Mouse (Mus musculus) ES-E14 (cell line): ENCODE measurements at regions not wholly inside any gene's neighbourhood (a gene's known extent, or its start where the extent isn't known, plus 50 kb on each side); places are given as distances from the start of the nearest gene placed in this dataset.

Experiments
- DNase-seq: peaks from one replicate; pipeline ENCODE4 v3.0.0-alpha.2; 2013; ENCODE audit warnings: low read depth, low spot score
- H3K27ac ChIP-seq: 2 replicates; pipeline ENCODE4 v1.5.1; 2012; ENCODE audit warnings: low read depth, mild to moderate bottlenecking, low read length, moderate library complexity, mixed read lengths; ENCODE audit not compliant: poor library complexity, insufficient read depth, severe bottlenecking
- H3K36me3 ChIP-seq: 2 replicates; pipeline ENCODE4 v1.6.1; 2012; ENCODE audit warnings: mild to moderate bottlenecking, low read length, moderate library complexity, mixed read lengths; ENCODE audit not compliant: control insufficient read depth, poor library complexity, insufficient read depth, severe bottlenecking
- H3K4me1 ChIP-seq, 2 experiments: fragments of 150-350 bp in 1 of 2; sonication (generic) in 1 of 2; 2 replicates each; pipeline ENCODE4 v1.6.1; 2012; ENCODE audit warnings: low read length in 2 of 2, mild to moderate bottlenecking in 1 of 2, mixed read lengths in 1 of 2; ENCODE audit not compliant: control insufficient read depth in 2 of 2, insufficient read depth in 2 of 2, poor library complexity in 1 of 2
- H3K4me3 ChIP-seq, 2 experiments: fragments of 150-350 bp in 1 of 2; sonication (generic) in 1 of 2; 2 replicates each; pipeline ENCODE4 v1.5.1; 2012; ENCODE audit warnings: low read length in 2 of 2, low read depth in 1 of 2, mild to moderate bottlenecking in 1 of 2, mixed read lengths in 1 of 2; ENCODE audit not compliant: insufficient read depth in 1 of 2, poor library complexity in 1 of 2, severe bottlenecking in 1 of 2
- H3K9ac ChIP-seq: 2 replicates; pipeline ENCODE4 v1.6.1; 2012; ENCODE audit warnings: low read depth, mild to moderate bottlenecking, low read length, mixed read lengths; ENCODE audit not compliant: poor library complexity, insufficient read depth, severe bottlenecking
- H3K9me3 ChIP-seq: fragments of 150-350 bp; sonication (generic); 2 replicates; pipeline ENCODE4 v1.6.1; 2012; ENCODE audit warnings: low read depth, mild to moderate bottlenecking, low read length; ENCODE audit not compliant: control insufficient read depth, insufficient read depth
- CHD2 ChIP-seq: IDR thresholded peaks from 2 replicates; pipeline ENCODE4 v1.6.1; 2014; ENCODE audit warnings: mild to moderate bottlenecking, low read depth, low read length, inconsistent platforms
- HCFC1 ChIP-seq: IDR thresholded peaks from 2 replicates; pipeline ENCODE4 v1.6.1; 2012; ENCODE audit warnings: low read length, inconsistent platforms, borderline replicate concordance; ENCODE audit not compliant: insufficient read depth
- MAFK ChIP-seq: IDR thresholded peaks from 2 replicates; pipeline ENCODE4 v1.6.1; 2014; ENCODE audit warnings: mild to moderate bottlenecking, low read depth, low read length, inconsistent platforms; ENCODE audit not compliant: insufficient read depth
- ZC3H11A ChIP-seq: IDR thresholded peaks from 2 replicates; pipeline ENCODE4 v1.6.1; 2012; ENCODE audit warnings: low read depth, mild to moderate bottlenecking, inconsistent platforms, low read length, borderline replicate concordance
- ZNF384 ChIP-seq: IDR thresholded peaks from 2 replicates; pipeline ENCODE4 v1.6.1; 2012; ENCODE audit warnings: low read depth, low read length, inconsistent platforms
- in situ Hi-C, 2 experiments: fragments of 600-800 bp; cut with MboI; formaldehyde crosslinking; loops; one replicate each; pipeline ENCODE4 v1.15.1; 2025; ENCODE audit warnings: low sequenced_read_pairs in 2 of 2, inconsistent platforms in 1 of 2; ENCODE audit not compliant: unreplicated experiment in 2 of 2

DNA sequence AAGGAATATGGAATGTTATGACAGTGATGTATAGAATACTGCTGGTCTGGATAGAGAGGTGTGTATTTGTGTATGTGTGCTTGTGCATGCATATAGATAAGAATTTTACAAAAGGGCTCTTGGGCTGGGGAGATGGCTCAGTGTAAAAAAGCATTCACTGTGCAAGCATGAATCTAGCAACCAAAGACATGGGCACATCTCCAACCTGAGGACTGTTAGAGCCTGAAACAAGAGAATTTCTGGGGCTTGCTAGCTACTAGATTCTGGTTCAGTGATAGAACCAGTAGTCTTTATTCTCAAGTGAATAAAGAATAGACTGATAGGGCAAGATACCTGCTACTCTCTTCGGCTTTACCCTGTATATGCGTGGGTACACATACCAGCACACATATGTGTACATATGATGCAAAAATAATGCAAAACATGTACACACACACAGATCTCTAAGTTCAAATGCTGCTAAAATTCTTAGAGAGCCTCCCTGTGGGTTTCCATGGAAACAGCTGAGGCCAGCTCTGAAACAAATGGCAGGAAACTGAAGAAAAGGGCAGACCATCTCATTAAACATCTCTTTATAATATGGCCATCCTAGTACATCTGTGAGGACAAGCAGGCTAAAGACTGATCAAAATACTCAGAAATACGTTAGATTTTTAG is 166.8 kb upstream of the Ddx18 start:
- Histone ChIP-seq H3K9me3 (no peaks in the 10 kb centered on the region), H3K9ac (no peak overlapping the region), H3K4me3 (no peak overlapping the region), H3K4me1 (no peaks in the 10 kb centered on the region), H3K27ac (no peak overlapping the region), H3K36me3 (no peaks in the 10 kb centered on the region)
- TF ChIP-seq MAFK (no peak), HCFC1 (no peak), ZNF384 (no peak), CHD2 (no peak), ZC3H11A (no peak)
- in situ Hi-C loops: no loop called here
- no peak for DNase-seq

DNA sequence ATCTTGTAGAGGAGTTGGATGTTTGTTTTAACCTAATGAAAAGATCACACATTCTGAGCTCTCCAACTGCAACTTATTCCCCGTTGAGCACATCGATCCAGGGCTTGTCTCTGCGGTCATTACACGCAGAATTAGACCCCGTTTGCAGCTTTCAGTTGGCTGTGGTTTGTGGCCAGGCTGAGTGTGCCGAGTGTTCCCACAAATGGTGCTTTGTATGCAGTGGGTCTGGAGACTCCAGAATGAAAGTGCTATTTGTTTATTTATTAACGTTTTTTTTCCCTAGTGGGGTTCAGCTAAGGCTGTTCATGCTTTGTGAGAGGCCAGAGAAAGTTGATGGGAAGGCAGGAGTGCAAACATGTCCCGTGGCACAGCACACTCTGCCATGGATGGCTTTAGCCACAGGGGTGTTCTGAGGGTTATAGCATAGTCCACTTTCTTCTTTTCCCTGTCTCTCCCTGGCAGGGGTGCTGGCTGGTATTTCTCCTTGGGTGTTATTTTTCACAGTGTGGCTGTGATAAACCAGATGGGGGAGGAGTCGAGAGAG is 141.6 kb upstream of the Ddx18 start:
- Histone ChIP-seq H3K9me3 (no peaks in the 10 kb centered on the region), H3K4me1 (no peaks in the 10 kb centered on the region), H3K9ac (no peak overlapping the region), H3K27ac (no peak overlapping the region), H3K4me3 (no peak overlapping the region), H3K36me3 (no peaks in the 10 kb centered on the region)
- no peak for DNase-seq
- in situ Hi-C loops: no loop called here
- TF ChIP-seq ZNF384 (no peak), ZC3H11A (no peak), CHD2 (no peak), MAFK (no peak), HCFC1 (no peak)

DNA sequence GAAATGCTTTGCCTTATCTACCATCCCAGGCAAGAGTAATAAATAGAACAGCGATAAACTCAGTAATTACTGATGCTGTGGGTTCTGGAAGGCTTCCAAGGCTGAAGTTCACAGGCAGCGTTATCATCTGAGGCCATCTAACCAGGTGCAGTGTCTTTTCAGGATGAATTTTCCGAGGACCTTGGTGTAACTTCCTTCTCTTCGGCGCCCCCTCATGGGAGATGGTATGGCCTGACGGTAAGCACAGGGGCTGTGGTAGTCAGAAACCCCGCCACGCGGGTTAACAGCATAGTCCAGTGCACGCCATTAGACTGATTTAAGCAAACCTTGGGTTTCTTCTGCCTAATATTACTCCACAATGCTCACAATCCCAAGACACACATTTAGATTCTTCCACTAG is 140.5 kb upstream of the Ddx18 start:
- H3K36me3 ChIP-seq: no peaks in the 10 kb centered on the region
- H3K4me3 ChIP-seq: no peak overlapping the region
- no peaks in the 10 kb centered on the region for H3K4me1 ChIP-seq
- no peak overlapping the region for H3K9ac ChIP-seq
- in situ Hi-C loops: no loop called here
- no peaks in the 10 kb centered on the region for H3K9me3 ChIP-seq
- TF ChIP-seq HCFC1: no peak
- no peak for TF ChIP-seq CHD2
- TF ChIP-seq ZC3H11A: no peak
- TF ChIP-seq ZNF384: no peak
- TF ChIP-seq MAFK: no peak
- H3K27ac ChIP-seq: no peak overlapping the region
- peak; percentile 26 for DNase-seq

DNA sequence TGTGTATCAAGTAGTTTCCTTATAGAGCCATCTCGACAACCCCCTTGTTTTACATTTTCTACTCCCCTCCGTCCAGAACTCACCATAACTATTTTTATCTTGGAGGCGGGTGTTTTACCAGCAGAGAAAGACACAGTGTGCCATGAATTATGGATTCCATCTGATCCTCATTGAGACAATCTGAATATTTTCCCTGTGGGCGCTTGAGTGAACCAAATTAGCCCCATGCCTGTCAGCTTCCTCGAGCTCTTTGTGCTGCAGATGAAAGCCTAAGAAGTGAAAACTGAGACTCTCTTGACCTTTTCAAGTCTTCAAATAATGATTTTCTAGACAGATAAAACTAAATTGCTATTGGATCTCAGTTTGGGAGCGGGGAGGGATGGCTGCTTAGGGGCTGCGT is 134.0 kb upstream of the Ddx18 start:
- H3K4me1 ChIP-seq: no peaks in the 10 kb centered on the region
- in situ Hi-C loops: no loop called here
- H3K9ac ChIP-seq: no peak overlapping the region
- no peak for DNase-seq
- TF ChIP-seq HCFC1 (no peak), MAFK (no peak), CHD2 (no peak), ZC3H11A (no peak), ZNF384 (no peak)
- no peak overlapping the region for H3K4me3 ChIP-seq
- H3K9me3 ChIP-seq: no peaks in the 10 kb centered on the region
- H3K27ac ChIP-seq: no peak overlapping the region
- no peaks in the 10 kb centered on the region for H3K36me3 ChIP-seq

DNA sequence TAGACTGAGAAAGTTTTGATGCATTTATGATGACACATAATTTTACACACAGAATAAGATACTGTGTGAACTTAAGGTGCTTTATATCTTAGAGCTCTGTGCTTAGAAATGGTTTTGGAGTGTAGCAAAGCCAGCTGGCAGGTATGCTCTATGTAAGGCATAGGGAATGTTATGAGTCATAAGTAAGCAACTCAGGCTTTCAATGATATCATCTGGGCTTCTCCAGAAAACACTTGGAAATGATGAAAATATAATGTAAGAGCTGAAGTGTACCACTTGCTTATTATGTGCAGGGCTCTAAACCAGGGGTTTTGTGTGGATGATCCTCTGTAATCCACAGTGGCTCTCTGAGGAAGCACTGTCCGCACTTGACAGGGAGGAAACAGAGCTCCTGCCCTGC is 86.1 kb upstream of the Ddx18 start:
- Histone ChIP-seq H3K4me3 (no peak overlapping the region), H3K27ac (no peak overlapping the region), H3K9me3 (no peaks in the 10 kb centered on the region), H3K36me3 (no peaks in the 10 kb centered on the region), H3K4me1 (no peaks in the 10 kb centered on the region), H3K9ac (no peak overlapping the region)
- TF ChIP-seq HCFC1 (no peak), ZNF384 (no peak), MAFK (no peak), ZC3H11A (no peak), CHD2 (no peak)
- in situ Hi-C loops: no loop called here
- DNase-seq: no peak
